Mouse (Mus musculus) gastrocnemius, adult 2 months (tissue): ENCODE data around the gene Dpp6. TPM values are rescaled to one million over a fixed set of nuclear protein-coding genes. Genes with fewer than 3 reads are reported as not detected.

Experiments
- DNase-seq: peaks from one replicate; pipeline ENCODE4 v3.0.0; 2022
- H3K27ac ChIP-seq: fragments of 200-600 bp; 2 replicates; pipeline ENCODE4 v1.8.1; 2022; ENCODE audit warnings: mild to moderate bottlenecking
- H3K4me3 ChIP-seq: fragments of 200-600 bp; 2 replicates; pipeline ENCODE4 v1.8.1; 2022; ENCODE audit warnings: mild to moderate bottlenecking, moderate library complexity
- CTCF ChIP-seq: fragments of 200-600 bp; IDR thresholded peaks from 2 replicates; pipeline ENCODE4 v1.8.1; 2022; ENCODE audit warnings: antibody characterized with exemption, mild to moderate bottlenecking, moderate library complexity
- intact Hi-C: fragments of 180-260 bp; cut with DNase I; formaldehyde crosslinking; loops from one replicate; pipeline ENCODE4 v1.15.1; 2025
- total RNA-seq, 2 experiments: library from RNA; stranded (reverse); gene quantifications; 2 replicates each; pipeline ENCODE4 v1.2.3; 2021

Dpp6 gene
- total RNA-seq, 2 experiments from 2014 or later = 0.25 to 0.64 TPM

GRCm38 (mm10) chr5:27310217-27310616 lies 493.2 kb downstream of the Dpp6 start:
- H3K27ac ChIP-seq = no peak overlapping the region
- no peak for DNase-seq
- TF ChIP-seq CTCF = no peak
- intact Hi-C loops = no loop called here
- no peak overlapping the region for H3K4me3 ChIP-seq

DNA sequence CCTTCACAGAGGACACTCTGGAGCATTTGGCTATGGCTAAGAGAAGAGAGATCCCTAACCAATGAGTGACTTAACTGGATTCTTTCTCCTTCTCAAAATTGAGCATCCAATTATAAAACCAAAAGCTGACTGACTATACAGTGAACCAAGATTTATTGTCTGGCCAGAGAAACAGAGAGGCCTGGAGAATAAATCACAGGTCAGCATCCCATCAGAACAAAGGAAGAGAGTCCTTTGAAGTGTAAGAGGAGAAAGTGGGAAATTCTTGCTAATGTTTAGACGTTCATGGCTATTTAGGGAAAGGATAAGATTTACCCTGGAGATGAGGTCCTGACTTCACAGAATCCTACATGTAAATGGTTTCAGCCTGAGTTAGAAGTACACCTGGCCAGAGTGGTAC lies 499.7 kb downstream of the Dpp6 start:
- intact Hi-C loops = no loop called here
- TF ChIP-seq CTCF = no peak
- no peak overlapping the region for H3K4me3 ChIP-seq

DNA sequence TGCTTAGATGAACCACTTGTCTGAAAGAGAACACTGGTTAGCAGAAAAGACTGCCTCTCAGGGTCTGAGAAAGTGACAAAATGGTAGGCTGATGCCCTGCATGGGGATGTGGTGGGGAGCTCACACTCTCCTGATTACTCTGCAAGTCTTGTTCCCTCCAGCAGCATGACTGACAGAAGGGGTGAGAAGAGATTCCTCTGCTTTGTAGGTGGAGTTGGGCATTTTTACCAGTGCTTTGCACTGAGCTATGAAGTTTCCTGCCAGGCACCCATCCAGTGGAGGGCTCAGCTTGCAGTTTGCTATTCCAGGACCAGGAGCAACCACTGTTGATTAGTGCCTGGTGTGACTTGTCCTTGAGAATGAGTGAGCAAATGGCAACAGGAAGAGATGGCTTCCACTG lies 500.3 kb downstream of the Dpp6 start:
- peak; percentile 56 for DNase-seq
- H3K27ac ChIP-seq = peak overlapping the region; percentile 56
- intact Hi-C loops = no loop called here
- no peak overlapping the region for H3K4me3 ChIP-seq
- TF ChIP-seq CTCF = no peak

More for the DNA sequence above, 499.7 kb downstream of the Dpp6 start:
- no peak for DNase-seq
- no peak overlapping the region for H3K27ac ChIP-seq

- no peak for TF ChIP-seq CTCF
Observed at GRCm38 (mm10) chr5:27317832-27318231, 500.8 kb downstream of the Dpp6 start.

DNA sequence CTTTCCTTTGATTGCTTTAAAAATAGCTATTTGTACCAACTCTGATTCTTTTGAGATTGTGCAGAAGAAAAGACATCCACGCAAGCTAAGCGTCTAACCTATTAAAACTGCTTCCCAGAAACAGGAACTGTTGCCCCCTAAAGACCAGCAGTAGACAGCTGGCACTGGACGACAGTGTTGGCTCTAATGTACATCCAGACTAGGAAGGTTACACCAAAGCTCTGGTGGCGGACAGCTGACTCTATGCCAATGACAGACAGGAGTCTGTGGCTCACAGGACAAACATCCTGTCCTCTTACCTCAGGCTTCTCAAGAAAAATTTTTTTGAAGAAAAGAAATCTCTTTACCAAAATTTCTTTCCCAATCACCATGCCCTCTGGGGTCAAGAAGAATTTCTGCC lies 502.7 kb downstream of the Dpp6 start:
- Histone ChIP-seq H3K27ac (no peak overlapping the region), H3K4me3 (no peak overlapping the region)
- no peak for TF ChIP-seq CTCF
- DNase-seq = peak; percentile 33
- intact Hi-C loops = no loop called here

More at GRCm38 (mm10) chr5:27317832-27318231, 500.8 kb downstream of the Dpp6 start:
- Histone ChIP-seq H3K4me3 (no peak overlapping the region), H3K27ac (peak overlapping the region; percentile 56)
- DNase-seq = peak; percentile 32
- intact Hi-C loops = no loop called here

- no peak overlapping the region for H3K27ac ChIP-seq
- no peak for TF ChIP-seq CTCF
- intact Hi-C loops = no loop called here
- no peak overlapping the region for H3K4me3 ChIP-seq
- DNase-seq = no peak
Observed at GRCm38 (mm10) chr5:27322895-27323792, 506.1 kb downstream of the Dpp6 start.

- DNase-seq = peak; percentile 52
- TF ChIP-seq CTCF = no peak
- intact Hi-C loops = no loop called here
- H3K4me3 ChIP-seq = no peak overlapping the region
- no peak overlapping the region for H3K27ac ChIP-seq
Observed at GRCm38 (mm10) chr5:27324346-27324928, 507.4 kb downstream of the Dpp6 start.

DNA sequence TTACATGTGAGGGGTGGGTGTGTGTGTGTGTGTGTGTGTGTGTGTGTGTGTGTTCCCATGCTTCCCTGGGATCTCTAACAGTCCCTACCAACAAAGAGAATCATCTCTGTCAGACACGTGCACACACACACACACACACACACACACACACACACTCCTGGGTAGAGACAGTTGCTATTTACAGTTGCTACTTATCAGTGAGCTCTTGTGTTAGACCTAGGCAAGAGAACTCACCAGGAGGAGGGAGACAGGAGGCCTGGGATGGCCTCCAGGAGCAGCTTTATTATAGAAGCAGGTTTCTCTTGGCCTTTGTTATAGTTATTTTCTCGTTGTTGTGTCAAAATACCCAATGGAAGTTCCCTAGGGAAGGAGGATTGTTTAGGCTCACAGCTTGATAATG lies 519.7 kb downstream of the Dpp6 start:
- TF ChIP-seq CTCF = no peak
- intact Hi-C loops = no loop called here
- no peak for DNase-seq
- Histone ChIP-seq H3K4me3 (no peak overlapping the region), H3K27ac (no peak overlapping the region)

DNA sequence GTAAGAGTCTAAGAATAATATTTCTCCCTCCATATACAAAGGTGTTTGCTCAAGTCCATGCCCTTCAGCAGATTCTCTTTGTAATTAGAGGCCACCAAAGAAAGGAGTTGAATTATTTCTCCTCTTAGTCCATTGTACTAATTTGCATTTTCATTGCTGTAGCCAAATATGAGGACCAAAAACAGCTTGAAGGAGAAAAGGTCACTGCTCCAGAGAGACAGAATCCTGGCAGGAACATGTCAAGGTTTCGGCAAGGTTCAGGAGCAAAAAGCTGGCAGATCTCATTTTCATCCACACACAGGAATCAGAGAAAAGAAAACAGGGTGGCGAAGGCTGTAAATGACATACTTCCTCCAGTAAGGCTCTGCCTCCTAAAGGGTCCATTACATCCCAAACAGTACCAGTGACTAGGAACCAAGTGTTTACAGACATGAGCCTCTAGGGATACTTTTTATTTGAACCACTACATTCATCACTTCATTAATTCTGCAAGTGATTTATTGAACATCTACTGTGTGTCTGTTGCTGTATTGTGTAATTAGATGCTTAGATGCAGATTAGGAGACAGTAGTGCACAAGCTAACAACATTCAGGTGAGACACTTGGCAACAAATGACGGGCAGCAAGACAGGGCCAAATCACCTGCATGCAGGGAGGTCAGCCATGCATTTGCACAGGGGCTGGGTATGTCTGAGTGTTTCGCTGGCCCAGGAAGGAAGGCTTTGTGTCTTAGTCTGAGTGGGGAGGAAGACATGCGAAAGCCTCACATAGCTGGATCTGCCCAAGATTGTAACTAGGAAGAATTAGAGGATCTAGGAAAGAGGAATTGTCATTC lies 522.4 kb downstream of the Dpp6 start:
- H3K4me3 ChIP-seq = no peak overlapping the region
- TF ChIP-seq CTCF = no peak
- intact Hi-C loops = no loop called here
- DNase-seq = no peak
- H3K27ac ChIP-seq = no peak overlapping the region

GRCm38 (mm10) chr5:27342276-27342675 lies 525.3 kb downstream of the Dpp6 start:
- no peak for DNase-seq
- Histone ChIP-seq H3K27ac (no peak overlapping the region), H3K4me3 (no peak overlapping the region)
- intact Hi-C loops = no loop called here
- TF ChIP-seq CTCF = no peak

DNA sequence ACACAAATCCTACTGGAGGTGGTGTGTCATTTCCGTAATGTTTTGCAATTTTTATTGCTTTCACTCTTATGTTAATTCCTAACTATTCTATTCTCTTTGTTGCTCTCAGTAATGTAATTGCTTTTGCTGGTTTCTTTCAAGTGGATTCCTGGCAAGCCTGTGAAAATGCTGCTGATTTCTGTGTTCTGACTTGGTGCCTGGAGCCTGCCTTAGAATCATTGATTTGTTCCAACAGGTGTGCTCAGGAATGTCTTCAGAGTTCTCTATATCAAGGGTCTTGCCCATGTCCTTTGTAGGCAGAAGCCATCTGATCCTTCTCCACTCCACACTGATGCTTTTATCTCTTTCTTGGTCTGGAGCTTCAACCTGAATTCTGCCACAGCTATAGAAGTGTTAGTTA lies 526.6 kb downstream of the Dpp6 start:
- no peak for DNase-seq
- Histone ChIP-seq H3K27ac (no peak overlapping the region), H3K4me3 (no peak overlapping the region)
- TF ChIP-seq CTCF = no peak
- intact Hi-C loops = no loop called here

- Histone ChIP-seq H3K4me3 (no peak overlapping the region), H3K27ac (no peak overlapping the region)
- no peak for TF ChIP-seq CTCF
- no peak for DNase-seq
- intact Hi-C loops = no loop called here
Observed at GRCm38 (mm10) chr5:27348181-27349095, 531.4 kb downstream of the Dpp6 start.
